In genomic region chr17:3747808-3748335, GRCm38 (mm10) we compare ENCODE assay signal across 16 mouse cellular contexts. TPM values are rescaled to one million over a fixed set of nuclear protein-coding genes. Genes with fewer than 3 reads are reported as not detected.
A peak's percentile ranks its signal among the peaks of the same experiment; 100 is the strongest.
DNase-seq lines count a peak whose midpoint lies in the region; ATAC-seq and TF ChIP-seq lines count a peak whose summit lies in the region.
"Had no signal": no experiment of that assay in that cellular context is flagged by ENCODE, and none has a peak within 500 bp of the region (broad histone marks: within the 10 kb centered on the region; RNA-seq: fewer than 3 reads in every experiment).

No protein-coding gene starts in this region.

- WGBS in cerebellum, adult 2 months = 47% methylated on average over 8 of the region's 8 CpGs
- WGBS in heart, adult 2 months = 56% methylated on average over 8 of the region's 8 CpGs
- WGBS in heart, embryonic 11.5 days (ENCODE audit: insufficient replicate concordance) = 75% methylated on average over 8 of the region's 8 CpGs
- WGBS in midbrain, embryonic 14.5 days = 87% methylated on average over 8 of the region's 8 CpGs
- WGBS in midbrain, embryonic 13.5 days = 86% methylated on average over 8 of the region's 8 CpGs

- TF ChIP-seq CTCF in cerebellum, adult 2 months (IDR thresholded peaks at IDR 0.05; ENCODE audit: borderline replicate concordance, insufficient read depth, low read depth, low read length) = no peak
- no peak for TF ChIP-seq CTCF in heart, adult 2 months (IDR thresholded peaks at IDR 0.05)

- no peak overlapping the region for H3K9ac ChIP-seq in heart, adult 2 months (ENCODE audit: low read depth, low read length)
- no peak overlapping the region for H3K9ac ChIP-seq in heart, embryonic 11.5 days (ENCODE audit: low read depth, low read length)
- H3K9ac ChIP-seq in midbrain, embryonic 14.5 days (replicated peaks; ENCODE audit: low read length) = no peak overlapping the region
- no peak overlapping the region for H3K9ac ChIP-seq in midbrain, embryonic 13.5 days (replicated peaks)
- H3K9ac ChIP-seq: hindbrain, embryonic 15.5 days; liver, embryonic 13.5 days; midbrain, embryonic 12.5 days had no signal

- H3K4me2 ChIP-seq in heart, embryonic 11.5 days = no peak overlapping the region
- no peak overlapping the region for H3K4me2 ChIP-seq in midbrain, embryonic 14.5 days (ENCODE audit: low read length)
- H3K4me2 ChIP-seq in midbrain, embryonic 13.5 days (replicated peaks) = no peak overlapping the region
- H3K4me2 ChIP-seq: hindbrain, embryonic 15.5 days; liver, embryonic 13.5 days; midbrain, embryonic 12.5 days had no signal

- intact Hi-C loops in heart, adult 2 months (cut with DNase I) = no loop called here

- no peak overlapping the region for H3K4me3 ChIP-seq in cerebellum, adult 2 months (replicated peaks; ENCODE audit: insufficient read depth, low read depth, low read length)
- no peak overlapping the region for H3K4me3 ChIP-seq in heart, adult 2 months
- H3K4me3 ChIP-seq in heart, embryonic 11.5 days (ENCODE audit: low read depth, low read length) = no peak overlapping the region
- H3K4me3 ChIP-seq in midbrain, embryonic 14.5 days (replicated peaks; ENCODE audit: low read depth, low read length) = no peak overlapping the region
- no peak overlapping the region for H3K4me3 ChIP-seq in midbrain, embryonic 13.5 days (replicated peaks)
- H3K4me3 ChIP-seq: hindbrain, embryonic 15.5 days; liver, embryonic 13.5 days; midbrain, embryonic 12.5 days had no signal

- TF ChIP-seq EP300 in heart, adult 2 months (IDR thresholded peaks at IDR 0.05; ENCODE audit: insufficient read depth, low read depth, low read length) = peak; percentile 50; the same call in 1 of the 2 replicates

- no peak for TF ChIP-seq POLR2A in cerebellum, adult 2 months (IDR thresholded peaks at IDR 0.05; ENCODE audit: borderline replicate concordance, insufficient read depth, low read length)
- no peak for TF ChIP-seq POLR2A in heart, adult 2 months (IDR thresholded peaks at IDR 0.05; ENCODE audit: insufficient read depth, low read depth, low read length)

- no peak for ATAC-seq in heart, embryonic 11.5 days (replicated peaks; ENCODE audit: insufficient number of reproducible peaks, low FRiP score, low TSS enrichment)
- no peak for ATAC-seq in midbrain, embryonic 14.5 days (ENCODE audit: low FRiP score, low TSS enrichment)
- no peak for ATAC-seq in midbrain, embryonic 13.5 days

- H3K9me3 ChIP-seq in heart, embryonic 11.5 days (replicated peaks; ENCODE audit: control insufficient read depth, low read length) = no peaks in the 10 kb centered on the region
- no peaks in the 10 kb centered on the region for H3K9me3 ChIP-seq in midbrain, embryonic 14.5 days (ENCODE audit: control insufficient read depth, low read length)
- H3K9me3 ChIP-seq in midbrain, embryonic 13.5 days = no peaks in the 10 kb centered on the region
- H3K9me3 ChIP-seq: G1E; hindbrain, embryonic 15.5 days; liver, embryonic 13.5 days; midbrain, embryonic 12.5 days had no signal

- no peaks in the 10 kb centered on the region for H3K79me2 ChIP-seq in heart, adult 2 months (replicated peaks; ENCODE audit: control insufficient read depth, insufficient read depth, low read length)

- no peak overlapping the region for H3K27ac ChIP-seq in cerebellum, adult 2 months (ENCODE audit: insufficient read depth, low read length)
- no peak overlapping the region; the same call in 1 of the 2 replicates for H3K27ac ChIP-seq in heart, adult 2 months
- no peak overlapping the region for H3K27ac ChIP-seq in heart, embryonic 11.5 days (ENCODE audit: low read depth, low read length)
- H3K27ac ChIP-seq in midbrain, embryonic 14.5 days (replicated peaks; ENCODE audit: low read depth, low read length) = no peak overlapping the region
- H3K27ac ChIP-seq in midbrain, embryonic 13.5 days = no peak overlapping the region
- H3K27ac ChIP-seq: hindbrain, embryonic 15.5 days; liver, embryonic 13.5 days; midbrain, embryonic 12.5 days had no signal

- no peaks in the 10 kb centered on the region for H3K4me1 ChIP-seq in cerebellum, adult 2 months (ENCODE audit: control insufficient read depth, insufficient read depth, low read length)
- H3K4me1 ChIP-seq in heart, adult 2 months (ENCODE audit: control insufficient read depth, insufficient read depth, low read length) = peaks cover 1% of the 10 kb centered on the region; the same call in 1 of the 2 replicates
- no peaks in the 10 kb centered on the region for H3K4me1 ChIP-seq in heart, embryonic 11.5 days (ENCODE audit: control insufficient read depth, insufficient read depth, low read length)
- no peaks in the 10 kb centered on the region for H3K4me1 ChIP-seq in midbrain, embryonic 14.5 days (ENCODE audit: control insufficient read depth, insufficient read depth, low read length)
- H3K4me1 ChIP-seq in midbrain, embryonic 13.5 days (replicated peaks) = no peaks in the 10 kb centered on the region
- H3K4me1 ChIP-seq: hindbrain, embryonic 15.5 days; liver, embryonic 13.5 days; midbrain, embryonic 12.5 days had no signal

- H3K36me3 ChIP-seq in heart, adult 2 months (ENCODE audit: control insufficient read depth, insufficient read depth, low read length) = no peaks in the 10 kb centered on the region
- H3K36me3 ChIP-seq in heart, embryonic 11.5 days (ENCODE audit: control insufficient read depth, insufficient read depth, low read length) = no peaks in the 10 kb centered on the region
- no peaks in the 10 kb centered on the region for H3K36me3 ChIP-seq in midbrain, embryonic 14.5 days (ENCODE audit: control insufficient read depth, insufficient read depth, low read length)
- H3K36me3 ChIP-seq in midbrain, embryonic 13.5 days = no peaks in the 10 kb centered on the region
- H3K36me3 ChIP-seq: G1E; hindbrain, embryonic 15.5 days; liver, embryonic 13.5 days; midbrain, embryonic 12.5 days had no signal

- H3K27me3 ChIP-seq in cerebellum, adult 2 months (ENCODE audit: control insufficient read depth, insufficient read depth, low read length) = no peaks in the 10 kb centered on the region
- no peaks in the 10 kb centered on the region for H3K27me3 ChIP-seq in heart, adult 2 months (ENCODE audit: control insufficient read depth, insufficient read depth, low read length)
- H3K27me3 ChIP-seq in heart, embryonic 11.5 days (ENCODE audit: control insufficient read depth, insufficient read depth, low read length) = no peaks in the 10 kb centered on the region
- no peaks in the 10 kb centered on the region for H3K27me3 ChIP-seq in midbrain, embryonic 14.5 days (ENCODE audit: control insufficient read depth, insufficient read depth, low read length)
- no peaks in the 10 kb centered on the region for H3K27me3 ChIP-seq in midbrain, embryonic 13.5 days
- H3K27me3 ChIP-seq: hindbrain, embryonic 15.5 days; liver, embryonic 13.5 days; midbrain, embryonic 12.5 days had no signal

- DNase-seq in cerebellum, postnatal 10 days = peak; percentile 51 to 64
- no peak for DNase-seq in cerebellum, adult 2 months
- peak; percentile 24 to 45 for DNase-seq in heart, adult 2 months
- peak; percentile 22 for DNase-seq in midbrain, embryonic 14.5 days
- DNase-seq in heart, postnatal 4 days = peak; percentile 39
- DNase-seq in layer of hippocampus, postnatal 36 days = no peak
- DNase-seq: cerebellum, adult 8-10 months; liver, embryonic 13.5 days; thymus, adult 18-20 months had no signal

RNA-seq across cellular contexts. Expression of gene Nox3, which starts 51.8 kb away (rescaled TPM):
- polyA plus RNA-seq in cerebellum, adult 2 months (2012; rRNA removed) = not detected in 2 replicates
- total RNA-seq in heart, adult 2 months (2021) = not detected
- polyA plus RNA-seq in heart, adult 2 months (2012; rRNA removed) = not detected in 2 replicates
- polyA plus RNA-seq in heart, embryonic 11.5 days (2014; fragmentation: Nextera tagmentation; extraction: Ambion mirVana) = not detected in 2 replicates
- polyA plus RNA-seq in midbrain, embryonic 14.5 days (2014; fragmentation: Nextera tagmentation; extraction: Ambion mirVana) = not detected in 2 replicates
- polyA plus RNA-seq in midbrain, embryonic 13.5 days (2015; fragmentation: Nextera tagmentation; extraction: Ambion mirVana) = not detected in 2 replicates
- not detected for total RNA-seq in heart, postnatal 4 days (2021)
- total RNA-seq in layer of hippocampus, postnatal 36 days (2021) = not detected
- total RNA-seq: G1E had no signal
- polyA plus RNA-seq: G1E; hindbrain, embryonic 15.5 days; kidney, embryonic 14.5 days; liver, embryonic 13.5 days; midbrain, embryonic 12.5 days; neural tube, embryonic 14.5 days had no signal

Comparison
In these comparisons a context has a peak if more than half of its experiments do, and no peak if none do; other contexts are left out.
1. DNase-seq: peak in cerebellum, postnatal 10 days (2 of 2), heart, adult 2 months (2 of 2), midbrain, embryonic 14.5 days (single experiment) and heart, postnatal 4 days (single experiment); none in cerebellum, adult 2 months (0 of 2) and layer of hippocampus, postnatal 36 days (0 of 2).